ENCODE assay signal across 27 mouse cellular contexts in genomic region chr12:81746400-81747024, GRCm38 (mm10). TPM values are rescaled to one million over a fixed set of nuclear protein-coding genes. Genes with fewer than 3 reads are reported as not detected.
DNase-seq lines count a peak whose midpoint lies in the region; ATAC-seq and TF ChIP-seq lines count a peak whose summit lies in the region.
"Had no signal": no experiment of that assay in that cellular context is flagged by ENCODE, and none has a peak within 500 bp of the region (broad histone marks: within the 10 kb centered on the region; RNA-seq: fewer than 3 reads in every experiment).

No protein-coding gene starts in this region.

- peak; percentile 64 for ATAC-seq in granulocyte monocyte progenitor cell, adult 5-6 weeks (replicated peaks; ENCODE audit: poor library complexity, severe bottlenecking)
- ATAC-seq in megakaryocyte, adult 5-6 weeks (ENCODE audit: poor library complexity, severe bottlenecking) = peak; percentile 61
- ATAC-seq in neutrophil, adult 5-6 weeks (ENCODE audit: extremely low read depth, insufficient number of reproducible peaks, low FRiP score, poor library complexity, severe bottlenecking) = 0 out of 2 replicates have a peak, but pooled peaks have one; percentile 16
- no peak for ATAC-seq in kidney, embryonic 16.5 days (ENCODE audit: low FRiP score, low TSS enrichment)
- ATAC-seq: CD4-positive, CD25-positive, alpha-beta regulatory T cell, adult 4 months; forebrain, embryonic 14.5 days; forebrain, postnatal 0 days; hindbrain, embryonic 16.5 days had no signal

- no peaks in the 10 kb centered on the region for H3K4me1 ChIP-seq in kidney, adult 2 months (ENCODE audit: control insufficient read depth, insufficient read depth, low read length)
- 0 out of 2 replicates have a peak, but pooled peaks cover 3% of the 10 kb centered on the region for H3K4me1 ChIP-seq in kidney, embryonic 16.5 days (ENCODE audit: insufficient read depth, low read length)
- H3K4me1 ChIP-seq: heart, embryonic 12.5 days; heart, embryonic 15.5 days; hindbrain, embryonic 10.5 days had no signal

- no peaks in the 10 kb centered on the region for H3K27me3 ChIP-seq in kidney, adult 2 months (replicated peaks; ENCODE audit: control insufficient read depth, insufficient read depth, low read length)
- no peaks in the 10 kb centered on the region for H3K27me3 ChIP-seq in kidney, embryonic 16.5 days (ENCODE audit: insufficient read depth, low read length)
- H3K27me3 ChIP-seq: embryonic facial prominence, embryonic 12.5 days; embryonic facial prominence, embryonic 15.5 days; heart, embryonic 12.5 days; hindbrain, embryonic 13.5 days had no signal

- H3K9ac ChIP-seq in kidney, embryonic 16.5 days (replicated peaks; ENCODE audit: low read length) = no peak overlapping the region
- H3K9ac ChIP-seq: embryonic facial prominence, embryonic 12.5 days; embryonic facial prominence, embryonic 15.5 days; forebrain, postnatal 0 days; heart, embryonic 12.5 days; heart, embryonic 15.5 days; hindbrain, embryonic 13.5 days had no signal

- 74% methylated on average over 9 of the region's 9 CpGs for WGBS in kidney, adult 2 months
- WGBS in kidney, embryonic 16.5 days = 72% methylated on average over 9 of the region's 9 CpGs

- no peak for DNase-seq in kidney, adult 2 months
- DNase-seq in kidney, postnatal 10 days = no peak
- DNase-seq: adrenal gland, adult 2 months; adrenal gland, postnatal 14 days; cerebellum, adult 11-12 months; cerebellum, adult 8-10 months; cerebellum, postnatal 10 days; forebrain, postnatal 0 days; gastrocnemius, adult 2 months; gastrocnemius, postnatal 14 days; heart, adult 18-20 months; heart, postnatal 10 days; heart, postnatal 36 days had no signal

- no peak overlapping the region for H3K27ac ChIP-seq in kidney, adult 2 months (ENCODE audit: insufficient read depth, low read depth, low read length)
- H3K27ac ChIP-seq in kidney, embryonic 16.5 days (ENCODE audit: low read length) = no peak overlapping the region
- H3K27ac ChIP-seq: embryonic facial prominence, embryonic 12.5 days; embryonic facial prominence, embryonic 15.5 days; gastrocnemius, adult 2 months; heart, embryonic 15.5 days; hindbrain, embryonic 10.5 days; hindbrain, embryonic 13.5 days had no signal

- no peak for TF ChIP-seq POLR2A in kidney, adult 2 months (IDR thresholded peaks at IDR 0.05; ENCODE audit: low read depth, low read length)

- H3K9me3 ChIP-seq in kidney, embryonic 16.5 days (ENCODE audit: low read length) = no peaks in the 10 kb centered on the region
- H3K9me3 ChIP-seq: embryonic facial prominence, embryonic 12.5 days; embryonic facial prominence, embryonic 15.5 days; heart, embryonic 12.5 days; heart, embryonic 15.5 days; hindbrain, embryonic 10.5 days; hindbrain, embryonic 13.5 days had no signal

- H3K4me3 ChIP-seq in kidney, adult 2 months (ENCODE audit: insufficient read depth, low read depth, low read length) = no peak overlapping the region
- H3K4me3 ChIP-seq in kidney, embryonic 16.5 days (ENCODE audit: low read length) = no peak overlapping the region
- H3K4me3 ChIP-seq: embryonic facial prominence, embryonic 12.5 days; embryonic facial prominence, embryonic 15.5 days; gastrocnemius, adult 2 months; heart, embryonic 12.5 days; heart, embryonic 15.5 days; hindbrain, embryonic 10.5 days; hindbrain, embryonic 13.5 days had no signal

- H3K4me2 ChIP-seq in kidney, embryonic 16.5 days (replicated peaks; ENCODE audit: low read depth, low read length) = no peak overlapping the region
- H3K4me2 ChIP-seq: embryonic facial prominence, embryonic 12.5 days; embryonic facial prominence, embryonic 15.5 days; heart, embryonic 12.5 days; heart, embryonic 15.5 days; hindbrain, embryonic 13.5 days had no signal

- no peak for TF ChIP-seq CTCF in kidney, adult 2 months (conservative IDR thresholded peaks at IDR 0.05; ENCODE audit: insufficient read depth, insufficient read length, low read depth, low read length)

- no peaks in the 10 kb centered on the region for H3K36me3 ChIP-seq in kidney, adult 2 months (ENCODE audit: control insufficient read depth, insufficient read depth, low read length)
- no peaks in the 10 kb centered on the region for H3K36me3 ChIP-seq in kidney, embryonic 16.5 days (ENCODE audit: insufficient read depth, low read length)
- H3K36me3 ChIP-seq: embryonic facial prominence, embryonic 12.5 days; embryonic facial prominence, embryonic 15.5 days; heart, embryonic 12.5 days; heart, embryonic 15.5 days; hindbrain, embryonic 10.5 days had no signal

RNA-seq across cellular contexts. Expression of gene Map3k9, which starts 34.5 kb away (rescaled TPM):
- 1.2 TPM in 1 of 2 replicates, not detected in the other for total RNA-seq in granulocyte monocyte progenitor cell, adult 5-6 weeks (2014; fragmentation: Nextera tagmentation)
- total RNA-seq in granulocyte monocyte progenitor cell, adult 5-6 weeks (2017) = 0.72 and 0.73 TPM in 2 replicates
- total RNA-seq in megakaryocyte, adult 5-6 weeks (2015) = 4.6 TPM in 2 replicates
- total RNA-seq in megakaryocyte, adult 5-6 weeks (2017) = 6.3 and 11.0 TPM in 2 replicates
- 26.3 and 30.1 TPM in 2 replicates for total RNA-seq in neutrophil, adult 5-6 weeks (2017)
- 3.4 and 3.9 TPM in 2 replicates for polyA plus RNA-seq in kidney, adult 2 months (2012; rRNA removed)
- polyA plus RNA-seq in kidney, embryonic 16.5 days (2015; fragmentation: Nextera tagmentation; extraction: Ambion mirVana) = 0.73 and 0.97 TPM in 2 replicates
- total RNA-seq: MEL had no signal
